Mouse (Mus musculus): ENCODE data around the gene Igf2r. TPM values are rescaled to one million over a fixed set of nuclear protein-coding genes. Genes with fewer than 3 reads are reported as not detected.
A peak's percentile ranks its signal among the peaks of the same experiment; 100 is the strongest.

Gene Igf2r
- polyA plus RNA-seq, 1 experiment from 2014 or later, result 9.6 TPM

GRCm38 (mm10) chr17:12700373-12700772 lies 69.1 kb downstream of the Igf2r start:
- no peak overlapping the region for H3K9ac ChIP-seq (ENCODE audit: low read depth, low read length)
- no peak overlapping the region for H3K27ac ChIP-seq (ENCODE audit: low read length)
- no peaks in the 10 kb centered on the region for H3K27me3 ChIP-seq (ENCODE audit: control insufficient read depth, insufficient read depth, low read depth, low read length)
- no peak overlapping the region for H3K4me3 ChIP-seq (ENCODE audit: low read depth, low read length)
- no peak for ATAC-seq
- peaks cover 68% of the 10 kb centered on the region for H3K36me3 ChIP-seq (ENCODE audit: control insufficient read depth, insufficient read depth, low read length)
- H3K4me1 ChIP-seq (ENCODE audit: control insufficient read depth, insufficient read depth, low read length), result no peaks in the 10 kb centered on the region
- 98% methylated on average over 6 of the region's 6 CpGs for WGBS
- H3K9me3 ChIP-seq (replicated peaks; ENCODE audit: control insufficient read depth, low read length, poor library complexity, severe bottlenecking), result no peaks in the 10 kb centered on the region
- H3K4me2 ChIP-seq (ENCODE audit: low read length), result no peak overlapping the region

GRCm38 (mm10) chr17:12691899-12692298 lies 77.6 kb downstream of the Igf2r start:
- H3K9me3 ChIP-seq (replicated peaks; ENCODE audit: control insufficient read depth, low read length, poor library complexity, severe bottlenecking), result no peaks in the 10 kb centered on the region
- no peak overlapping the region for H3K9ac ChIP-seq (ENCODE audit: low read depth, low read length)
- no peaks in the 10 kb centered on the region for H3K4me1 ChIP-seq (ENCODE audit: control insufficient read depth, insufficient read depth, low read length)
- H3K27ac ChIP-seq (ENCODE audit: low read length), result no peak overlapping the region
- no peaks in the 10 kb centered on the region for H3K27me3 ChIP-seq (ENCODE audit: control insufficient read depth, insufficient read depth, low read depth, low read length)
- 98% methylated on average over 7 of the region's 7 CpGs for WGBS
- ATAC-seq, result no peak
- no peak overlapping the region for H3K4me3 ChIP-seq (ENCODE audit: low read depth, low read length)
- peaks cover 64% of the 10 kb centered on the region for H3K36me3 ChIP-seq (ENCODE audit: control insufficient read depth, insufficient read depth, low read length)
- no peak overlapping the region for H3K4me2 ChIP-seq (ENCODE audit: low read length)

GRCm38 (mm10) chr17:12689537-12689936 lies 79.9 kb downstream of the Igf2r start:
- Histone ChIP-seq H3K27ac (ENCODE audit: low read length) (no peak overlapping the region), H3K9ac (ENCODE audit: low read depth, low read length) (no peak overlapping the region), H3K4me1 (ENCODE audit: control insufficient read depth, insufficient read depth, low read length) (no peaks in the 10 kb centered on the region), H3K27me3 (ENCODE audit: control insufficient read depth, insufficient read depth, low read depth, low read length) (no peaks in the 10 kb centered on the region), H3K4me2 (ENCODE audit: low read length) (no peak overlapping the region), H3K9me3 (replicated peaks; ENCODE audit: control insufficient read depth, low read length, poor library complexity, severe bottlenecking) (no peaks in the 10 kb centered on the region), H3K36me3 (ENCODE audit: control insufficient read depth, insufficient read depth, low read length) (peaks cover 72% of the 10 kb centered on the region), H3K4me3 (ENCODE audit: low read depth, low read length) (no peak overlapping the region)
- 0 out of 2 replicates have a peak, but pooled peaks have one; percentile 25 for ATAC-seq
- 74% methylated on average over 3 of the region's 3 CpGs for WGBS

- peak; percentile 25; the same call in 1 of the 2 replicates for ATAC-seq
- no peaks in the 10 kb centered on the region for H3K27me3 ChIP-seq (ENCODE audit: control insufficient read depth, insufficient read depth, low read depth, low read length)
- 89% methylated on average over 20 of the region's 20 CpGs for WGBS
- no peak overlapping the region for H3K27ac ChIP-seq (ENCODE audit: low read length)
- peaks cover 70% of the 10 kb centered on the region for H3K36me3 ChIP-seq (ENCODE audit: control insufficient read depth, insufficient read depth, low read length)
- H3K9me3 ChIP-seq (replicated peaks; ENCODE audit: control insufficient read depth, low read length, poor library complexity, severe bottlenecking), result no peaks in the 10 kb centered on the region
- no peak overlapping the region for H3K4me2 ChIP-seq (ENCODE audit: low read length)
- no peaks in the 10 kb centered on the region for H3K4me1 ChIP-seq (ENCODE audit: control insufficient read depth, insufficient read depth, low read length)
- H3K9ac ChIP-seq (ENCODE audit: low read depth, low read length), result no peak overlapping the region
- H3K4me3 ChIP-seq (ENCODE audit: low read depth, low read length), result no peak overlapping the region
Measured at GRCm38 (mm10) chr17:12688427-12689110, 80.9 kb downstream of the Igf2r start.

- H3K9ac ChIP-seq (ENCODE audit: low read depth, low read length), result no peak overlapping the region
- H3K4me2 ChIP-seq (ENCODE audit: low read length), result no peak overlapping the region
- no peaks in the 10 kb centered on the region for H3K27me3 ChIP-seq (ENCODE audit: control insufficient read depth, insufficient read depth, low read depth, low read length)
- H3K27ac ChIP-seq (ENCODE audit: low read length), result no peak overlapping the region
- H3K4me3 ChIP-seq (ENCODE audit: low read depth, low read length), result no peak overlapping the region
- H3K4me1 ChIP-seq (ENCODE audit: control insufficient read depth, insufficient read depth, low read length), result no peaks in the 10 kb centered on the region
- WGBS, result 92% methylated on average over 7 of the region's 7 CpGs
- no peaks in the 10 kb centered on the region for H3K9me3 ChIP-seq (replicated peaks; ENCODE audit: control insufficient read depth, low read length, poor library complexity, severe bottlenecking)
- ATAC-seq, result no peak
- H3K36me3 ChIP-seq (ENCODE audit: control insufficient read depth, insufficient read depth, low read length), result peaks cover 55% of the 10 kb centered on the region
Measured at GRCm38 (mm10) chr17:12684928-12685624, 84.4 kb downstream of the Igf2r start.

GRCm38 (mm10) chr17:12684412-12684811 lies 85.1 kb downstream of the Igf2r start:
- Histone ChIP-seq H3K9ac (ENCODE audit: low read depth, low read length) (no peak overlapping the region), H3K9me3 (replicated peaks; ENCODE audit: control insufficient read depth, low read length, poor library complexity, severe bottlenecking) (no peaks in the 10 kb centered on the region), H3K27ac (ENCODE audit: low read length) (no peak overlapping the region), H3K27me3 (ENCODE audit: control insufficient read depth, insufficient read depth, low read depth, low read length) (no peaks in the 10 kb centered on the region), H3K4me3 (ENCODE audit: low read depth, low read length) (no peak overlapping the region), H3K36me3 (ENCODE audit: control insufficient read depth, insufficient read depth, low read length) (peaks cover 55% of the 10 kb centered on the region), H3K4me2 (ENCODE audit: low read length) (no peak overlapping the region), H3K4me1 (ENCODE audit: control insufficient read depth, insufficient read depth, low read length) (no peaks in the 10 kb centered on the region)
- 78% methylated on average over 4 of the region's 4 CpGs for WGBS
- no peak for ATAC-seq

- Histone ChIP-seq H3K9me3 (replicated peaks; ENCODE audit: control insufficient read depth, low read length, poor library complexity, severe bottlenecking) (no peaks in the 10 kb centered on the region), H3K4me1 (ENCODE audit: control insufficient read depth, insufficient read depth, low read length) (no peaks in the 10 kb centered on the region), H3K36me3 (ENCODE audit: control insufficient read depth, insufficient read depth, low read length) (peaks cover 48% of the 10 kb centered on the region), H3K27me3 (ENCODE audit: control insufficient read depth, insufficient read depth, low read depth, low read length) (no peaks in the 10 kb centered on the region), H3K4me2 (ENCODE audit: low read length) (no peak overlapping the region), H3K27ac (ENCODE audit: low read length) (no peak overlapping the region), H3K9ac (ENCODE audit: low read depth, low read length) (no peak overlapping the region), H3K4me3 (ENCODE audit: low read depth, low read length) (no peak overlapping the region)
- WGBS, result 97% methylated on average over 13 of the region's 13 CpGs
- ATAC-seq, result no peak
Measured at GRCm38 (mm10) chr17:12683582-12683981, 85.9 kb downstream of the Igf2r start.

- no peak overlapping the region for H3K9ac ChIP-seq (ENCODE audit: low read depth, low read length)
- no peak overlapping the region for H3K27ac ChIP-seq (ENCODE audit: low read length)
- H3K36me3 ChIP-seq (ENCODE audit: control insufficient read depth, insufficient read depth, low read length), result peaks cover 5% of the 10 kb centered on the region
- H3K4me3 ChIP-seq (ENCODE audit: low read depth, low read length), result no peak overlapping the region
- H3K27me3 ChIP-seq (ENCODE audit: control insufficient read depth, insufficient read depth, low read depth, low read length), result no peaks in the 10 kb centered on the region
- no peak overlapping the region for H3K4me2 ChIP-seq (ENCODE audit: low read length)
- no peak for ATAC-seq
- no peaks in the 10 kb centered on the region for H3K4me1 ChIP-seq (ENCODE audit: control insufficient read depth, insufficient read depth, low read length)
- H3K9me3 ChIP-seq (replicated peaks; ENCODE audit: control insufficient read depth, low read length, poor library complexity, severe bottlenecking), result no peaks in the 10 kb centered on the region
Measured at GRCm38 (mm10) chr17:12678261-12678660, 91.2 kb downstream of the Igf2r start.

- Histone ChIP-seq H3K9me3 (replicated peaks; ENCODE audit: control insufficient read depth, low read length, poor library complexity, severe bottlenecking) (no peaks in the 10 kb centered on the region), H3K36me3 (ENCODE audit: control insufficient read depth, insufficient read depth, low read length) (no peaks in the 10 kb centered on the region; the same call in 1 of the 2 replicates), H3K4me2 (ENCODE audit: low read length) (no peak overlapping the region), H3K9ac (ENCODE audit: low read depth, low read length) (no peak overlapping the region), H3K4me1 (ENCODE audit: control insufficient read depth, insufficient read depth, low read length) (no peaks in the 10 kb centered on the region), H3K27me3 (ENCODE audit: control insufficient read depth, insufficient read depth, low read depth, low read length) (no peaks in the 10 kb centered on the region), H3K4me3 (ENCODE audit: low read depth, low read length) (no peak overlapping the region), H3K27ac (ENCODE audit: low read length) (no peak overlapping the region)
- no peak for ATAC-seq
Measured at GRCm38 (mm10) chr17:12677139-12677538, 92.3 kb downstream of the Igf2r start.

All from midbrain, embryonic 16.5 days (tissue).